Mouse (Mus musculus) limb, embryonic 11.5 days (tissue): ENCODE data around the gene Eepd1. TPM values are rescaled to one million over a fixed set of nuclear protein-coding genes. Genes with fewer than 3 reads are reported as not detected.

ENCODE experiments used
- ATAC-seq: fragments of 200-750 bp; cut with Nextera tagmentation; 2 replicates; pipeline ENCODE4 v1.8.0; 2017; ENCODE audit warnings: low read depth; ENCODE audit not compliant: insufficient number of reproducible peaks, low FRiP score, low TSS enrichment
- DNase-seq: peaks from one replicate; pipeline ENCODE4 v3.0.0-alpha.2; 2015; ENCODE audit warnings: low spot score
- H3K27ac ChIP-seq: fragments of 300-500 bp; sonication (generic); replicated peaks from 2 replicates; pipeline ENCODE4 v1.5.1; 2014; ENCODE audit warnings: low read depth, mild to moderate bottlenecking, low read length
- H3K27me3 ChIP-seq: fragments of 300-500 bp; sonication (generic); 2 replicates; pipeline ENCODE4 v1.6.1; 2014; ENCODE audit warnings: mild to moderate bottlenecking, low read length, mixed read lengths; ENCODE audit not compliant: control insufficient read depth, insufficient read depth
- H3K36me3 ChIP-seq: fragments of 300-500 bp; sonication (generic); 2 replicates; pipeline ENCODE4 v1.6.1; 2014; ENCODE audit warnings: mild to moderate bottlenecking, low read length, moderate library complexity, mixed read lengths; ENCODE audit not compliant: control insufficient read depth, insufficient read depth
- H3K4me1 ChIP-seq: fragments of 300-500 bp; sonication (generic); 2 replicates; pipeline ENCODE4 v1.6.1; 2014; ENCODE audit warnings: low read length, mixed read lengths; ENCODE audit not compliant: control insufficient read depth, insufficient read depth
- H3K4me2 ChIP-seq: fragments of 300-500 bp; sonication (generic); 2 replicates; pipeline ENCODE4 v1.6.1; 2014; ENCODE audit warnings: low read depth, mild to moderate bottlenecking, moderate library complexity; ENCODE audit not compliant: severe bottlenecking
- H3K4me3 ChIP-seq: fragments of 300-500 bp; sonication (generic); 2 replicates; pipeline ENCODE4 v1.5.1; 2014; ENCODE audit warnings: low read depth, low read length
- H3K9ac ChIP-seq: fragments of 300-500 bp; sonication (generic); 2 replicates; pipeline ENCODE4 v1.6.1; 2014; ENCODE audit warnings: mild to moderate bottlenecking, low read length
- H3K9me3 ChIP-seq: fragments of 300-500 bp; sonication (generic); 2 replicates; pipeline ENCODE4 v1.6.1; 2016; ENCODE audit warnings: low read length; ENCODE audit not compliant: control insufficient read depth
- WGBS: fragments of 180-500 bp; shearing (Covaris S2); extraction: QIAGEN DNeasy Blood & Tissue Kit; methylation state at CpG from one replicate; pipeline ENCODE4 v1.1.7; 2014; 5-methylcytosine and 5-hydroxymethylcytosine counted together
- polyA plus RNA-seq: library from polyadenylated mRNA; unstranded; fragments of >200 nt; fragmentation: Nextera tagmentation; extraction: Ambion mirVana; gene quantifications from 2 replicates; pipeline ENCODE4 v1.2.1, GENCODE M21; 2014

The Eepd1 gene
- polyA plus RNA-seq, 1 experiment from 2014 or later = 21.8 TPM

DNA sequence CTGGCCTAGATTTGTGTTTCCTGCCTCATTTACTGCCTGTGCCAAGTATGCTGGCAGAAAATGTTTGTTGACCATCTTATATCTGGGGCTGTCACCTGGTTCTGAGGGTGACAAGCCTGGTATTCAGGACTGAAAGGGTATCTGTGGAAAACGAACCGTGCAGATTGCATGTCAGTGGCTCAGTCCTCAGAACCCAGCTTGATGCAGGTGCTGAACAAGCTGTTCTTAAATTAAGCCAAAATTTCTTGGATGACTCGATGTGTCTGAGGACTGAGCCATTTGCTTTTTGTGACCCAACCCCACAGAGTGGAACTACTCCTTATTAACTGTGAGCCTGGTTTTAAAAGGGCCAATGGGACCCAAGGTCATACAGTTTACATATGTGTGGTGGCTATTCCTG, 32.2 kb downstream of the Eepd1 start:
- no peak overlapping the region for H3K9ac ChIP-seq
- H3K27ac ChIP-seq = no peak overlapping the region
- H3K36me3 ChIP-seq = no peaks in the 10 kb centered on the region
- peaks cover 3% of the 10 kb centered on the region; the same call in 1 of the 2 replicates for H3K4me1 ChIP-seq
- 90% methylated on average over 3 of the region's 3 CpGs for WGBS
- no peak overlapping the region for H3K4me2 ChIP-seq
- no peaks in the 10 kb centered on the region for H3K9me3 ChIP-seq
- no peak for DNase-seq
- ATAC-seq = no peak
- no peaks in the 10 kb centered on the region for H3K27me3 ChIP-seq
- no peak overlapping the region for H3K4me3 ChIP-seq

DNA sequence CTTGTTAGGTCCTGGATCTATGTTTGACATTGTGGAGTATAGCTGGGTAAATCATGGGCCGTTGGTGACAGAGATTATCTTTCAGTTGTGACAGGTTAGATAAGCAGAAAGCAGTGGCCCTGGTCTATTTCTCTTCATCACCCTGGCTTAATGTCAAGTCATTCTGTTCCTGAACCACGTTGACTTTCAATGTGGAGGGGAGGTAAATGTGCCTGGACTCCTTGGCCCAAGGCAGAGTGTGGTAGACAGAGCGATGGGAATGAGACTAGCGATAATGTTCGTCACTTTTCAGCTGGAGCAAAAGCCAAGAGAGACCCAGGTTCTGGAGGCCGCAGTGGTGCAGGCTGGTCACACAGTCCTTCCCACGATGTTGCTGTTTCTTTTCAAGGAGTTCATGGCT, 35.3 kb downstream of the Eepd1 start:
- 74% methylated on average over 7 of the region's 7 CpGs for WGBS
- Histone ChIP-seq H3K4me1 (peaks cover 6% of the 10 kb centered on the region; the same call in 1 of the 2 replicates), H3K9me3 (no peaks in the 10 kb centered on the region), H3K27ac (no peak overlapping the region), H3K9ac (no peak overlapping the region), H3K4me2 (no peak overlapping the region), H3K36me3 (no peaks in the 10 kb centered on the region), H3K27me3 (no peaks in the 10 kb centered on the region), H3K4me3 (no peak overlapping the region)
- ATAC-seq = no peak
- DNase-seq = no peak

DNA sequence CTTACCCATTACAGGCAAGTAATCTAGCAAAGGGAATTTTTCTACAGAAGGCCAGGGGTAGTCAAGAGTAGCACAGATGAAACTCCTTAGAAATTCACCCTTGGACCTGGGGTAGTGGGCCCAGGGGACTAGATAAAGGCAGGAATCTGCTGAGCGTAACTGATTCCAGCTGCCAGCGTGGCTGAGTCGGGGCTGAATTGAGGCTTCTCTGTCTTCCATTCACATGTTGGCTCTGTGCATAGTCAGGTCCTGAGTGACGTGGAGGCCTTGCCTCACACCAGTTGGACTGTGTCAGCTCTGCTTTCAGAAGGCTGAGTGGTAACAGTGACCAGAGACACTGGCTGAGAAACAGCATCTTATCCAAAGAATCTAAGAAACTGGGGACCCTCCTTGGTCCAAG, 36.6 kb downstream of the Eepd1 start:
- WGBS = 31% methylated on average over 4 of the region's 4 CpGs
- no peaks in the 10 kb centered on the region for H3K36me3 ChIP-seq
- ATAC-seq (no peak), DNase-seq (no peak)
- H3K9ac ChIP-seq = no peak overlapping the region
- peaks cover 6% of the 10 kb centered on the region; the same call in 1 of the 2 replicates for H3K4me1 ChIP-seq
- H3K4me2 ChIP-seq = no peak overlapping the region
- H3K9me3 ChIP-seq = no peaks in the 10 kb centered on the region
- no peaks in the 10 kb centered on the region for H3K27me3 ChIP-seq
- H3K27ac ChIP-seq = no peak overlapping the region
- H3K4me3 ChIP-seq = no peak overlapping the region

DNA sequence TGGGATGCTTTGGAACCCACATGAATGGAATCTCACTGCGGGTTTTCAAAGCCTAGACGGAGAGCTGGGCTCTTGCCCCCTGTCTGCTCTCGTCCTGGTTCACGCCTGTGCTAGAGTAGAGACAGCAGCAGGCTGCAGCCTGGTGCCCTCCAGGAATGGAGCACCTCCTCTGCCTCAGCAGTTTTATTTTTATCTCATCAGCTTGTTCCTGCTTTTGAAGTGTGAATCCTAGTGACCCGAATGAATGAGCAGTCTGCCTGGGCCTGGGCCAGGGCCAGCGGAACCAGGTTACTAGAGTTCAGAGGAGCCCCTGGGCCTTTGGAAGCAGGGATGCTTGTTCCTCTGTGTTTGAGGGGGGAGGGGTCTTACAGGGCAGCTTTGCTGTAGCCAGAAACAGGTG, 37.8 kb downstream of the Eepd1 start:
- WGBS = 51% methylated on average over 6 of the region's 6 CpGs
- no peak for ATAC-seq
- Histone ChIP-seq H3K27ac (no peak overlapping the region), H3K4me2 (no peak overlapping the region), H3K9ac (no peak overlapping the region), H3K27me3 (no peaks in the 10 kb centered on the region), H3K4me1 (peaks cover 6% of the 10 kb centered on the region; the same call in 1 of the 2 replicates), H3K4me3 (no peak overlapping the region), H3K9me3 (no peaks in the 10 kb centered on the region), H3K36me3 (no peaks in the 10 kb centered on the region)
- no peak for DNase-seq

DNA sequence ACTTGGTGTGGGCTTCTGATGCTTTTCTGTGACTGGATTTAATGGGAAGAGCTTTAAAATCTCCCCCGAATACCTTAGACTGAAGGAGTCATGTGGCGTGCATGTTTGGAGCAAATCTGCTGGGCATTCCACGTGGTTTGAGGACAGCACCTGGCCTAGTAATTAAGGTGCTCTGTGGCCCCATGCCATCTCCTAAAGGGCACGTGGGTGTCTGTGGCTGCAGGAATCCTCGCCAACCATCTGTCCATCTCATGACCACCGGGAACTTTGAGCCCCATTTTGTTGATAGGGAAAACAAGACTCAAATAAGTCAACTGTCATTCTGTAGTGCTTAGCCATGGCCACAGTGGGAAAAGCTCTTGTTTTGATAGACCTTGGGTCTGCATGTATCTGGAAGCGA, 39.5 kb downstream of the Eepd1 start:
- WGBS = 88% methylated on average over 7 of the region's 7 CpGs
- Histone ChIP-seq H3K9ac (no peak overlapping the region), H3K36me3 (no peaks in the 10 kb centered on the region), H3K4me2 (no peak overlapping the region), H3K4me3 (no peak overlapping the region), H3K27me3 (no peaks in the 10 kb centered on the region), H3K27ac (no peak overlapping the region), H3K4me1 (peaks cover 6% of the 10 kb centered on the region; the same call in 1 of the 2 replicates), H3K9me3 (no peaks in the 10 kb centered on the region)
- ATAC-seq (no peak), DNase-seq (no peak)

DNA sequence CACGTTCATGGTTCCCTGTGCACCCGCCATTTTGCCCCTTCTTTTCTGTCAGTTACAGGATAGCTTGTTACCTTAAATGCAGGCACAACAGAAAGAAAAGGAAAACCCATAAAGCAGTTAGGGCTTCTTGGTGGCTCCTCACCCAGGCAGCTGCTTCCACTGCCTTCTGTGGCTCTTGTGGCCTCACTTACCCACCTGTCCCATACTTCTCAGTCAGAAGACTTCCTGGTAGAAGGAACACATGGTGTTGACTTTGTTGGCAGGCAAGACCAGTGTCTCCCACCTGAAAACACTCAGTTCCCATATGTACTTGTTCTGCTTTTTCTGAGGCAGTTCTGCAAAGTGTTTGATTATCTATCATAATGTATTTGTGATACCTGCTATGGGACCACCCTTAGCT, 40.5 kb downstream of the Eepd1 start:
- Histone ChIP-seq H3K4me1 (peaks cover 13% of the 10 kb centered on the region; the same call in 1 of the 2 replicates), H3K4me3 (no peak overlapping the region), H3K27me3 (no peaks in the 10 kb centered on the region), H3K36me3 (no peaks in the 10 kb centered on the region), H3K4me2 (no peak overlapping the region), H3K27ac (no peak overlapping the region), H3K9ac (no peak overlapping the region), H3K9me3 (no peaks in the 10 kb centered on the region)
- no peak for DNase-seq
- ATAC-seq = no peak
- WGBS = 95% methylated on average over 2 of the region's 2 CpGs

DNA sequence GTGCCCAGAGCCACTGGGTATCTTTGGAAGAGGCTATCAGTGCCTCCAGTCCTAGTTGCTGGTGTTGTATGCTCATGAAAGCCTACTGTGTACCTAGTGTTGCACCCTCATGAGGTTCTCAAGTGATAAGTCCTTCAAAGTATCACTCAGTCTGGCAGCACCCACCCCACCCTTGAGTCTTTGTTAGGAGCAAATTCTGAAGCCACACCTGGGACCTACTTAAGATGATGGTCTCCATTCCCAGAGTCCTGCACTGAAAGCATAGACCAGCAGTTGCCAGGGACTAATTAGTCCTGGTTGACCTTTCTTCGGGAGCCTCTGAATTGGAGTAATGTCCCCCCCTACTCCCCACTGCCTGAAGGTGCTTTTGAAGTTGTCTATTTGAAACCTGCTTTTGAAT, 45.2 kb downstream of the Eepd1 start:
- H3K9me3 ChIP-seq = no peaks in the 10 kb centered on the region
- no peaks in the 10 kb centered on the region for H3K27me3 ChIP-seq
- H3K4me1 ChIP-seq = peaks cover 13% of the 10 kb centered on the region
- no peaks in the 10 kb centered on the region for H3K36me3 ChIP-seq
- H3K9ac ChIP-seq = no peak overlapping the region
- no peak overlapping the region for H3K4me3 ChIP-seq
- WGBS = 10% methylated on average over 1 of the region's 1 CpGs
- peak overlapping the region; percentile 82 for H3K27ac ChIP-seq
- DNase-seq = no peak
- ATAC-seq = no peak
- H3K4me2 ChIP-seq = no peak overlapping the region

DNA sequence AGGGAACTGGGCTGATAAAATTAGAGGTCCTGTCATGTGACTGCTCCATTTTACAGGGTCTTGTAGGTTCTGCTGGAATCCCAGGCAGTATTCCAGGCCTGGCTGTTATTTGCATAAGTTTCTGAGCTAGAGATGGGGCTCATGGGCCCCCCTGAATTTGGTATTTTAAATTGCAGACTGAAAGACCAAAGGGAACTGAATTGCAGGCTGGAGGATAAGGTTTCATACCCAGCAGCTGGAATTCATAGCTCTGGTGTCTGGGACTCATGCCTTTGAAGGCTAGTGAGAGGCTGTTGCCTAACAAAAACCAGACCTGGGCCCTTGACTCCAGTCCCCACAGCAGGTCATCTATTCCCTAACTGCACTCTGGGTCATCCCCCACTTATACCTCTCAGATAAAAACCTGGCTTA, 45.6 kb downstream of the Eepd1 start:
- H3K27me3 ChIP-seq = no peaks in the 10 kb centered on the region
- no peaks in the 10 kb centered on the region for H3K9me3 ChIP-seq
- no peak overlapping the region for H3K4me2 ChIP-seq
- no peak overlapping the region for H3K4me3 ChIP-seq
- peak; percentile 91 for ATAC-seq
- H3K9ac ChIP-seq = no peak overlapping the region
- peaks cover 13% of the 10 kb centered on the region for H3K4me1 ChIP-seq
- H3K36me3 ChIP-seq = no peaks in the 10 kb centered on the region
- DNase-seq = peak; percentile 85
- H3K27ac ChIP-seq = peak overlapping the region; percentile 84

DNA sequence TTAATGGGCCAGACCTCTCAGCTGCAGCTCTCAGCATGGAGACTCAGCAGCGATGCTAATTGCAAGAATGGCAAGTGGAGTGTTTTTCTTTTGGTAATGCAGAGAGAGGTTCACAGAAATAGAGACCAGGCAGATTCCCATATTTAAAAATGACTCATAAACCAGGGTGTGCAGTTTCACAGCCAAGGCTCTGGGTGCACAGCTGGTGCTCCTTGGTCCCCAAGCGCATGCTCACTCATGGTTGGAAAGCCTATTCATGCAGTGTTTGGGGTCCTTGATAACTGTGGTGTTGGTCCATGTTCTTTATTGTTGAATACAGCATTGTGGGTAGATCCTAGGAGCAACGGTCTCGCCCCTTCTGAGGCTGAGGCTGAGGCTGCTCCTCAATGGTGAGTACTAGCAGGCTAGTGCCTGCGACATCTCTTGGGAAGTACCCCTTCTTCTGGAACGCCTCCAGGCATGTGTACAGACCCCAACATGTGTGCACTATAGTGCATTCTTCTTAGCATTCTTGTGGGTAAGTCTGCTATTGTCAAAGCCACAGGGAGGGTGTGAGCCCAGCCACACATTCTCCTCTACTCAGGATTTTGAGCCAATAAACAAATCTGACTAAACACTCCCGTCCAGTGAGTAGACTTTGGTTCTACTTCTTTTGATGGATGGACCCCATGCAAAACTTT, 46.2 kb downstream of the Eepd1 start:
- DNase-seq (no peak), ATAC-seq (peak; percentile 49)
- WGBS = 32% methylated on average over 7 of the region's 7 CpGs
- Histone ChIP-seq H3K9ac (no peak overlapping the region), H3K27me3 (no peaks in the 10 kb centered on the region), H3K4me3 (no peak overlapping the region), H3K36me3 (no peaks in the 10 kb centered on the region), H3K4me1 (peaks cover 13% of the 10 kb centered on the region), H3K27ac (peak overlapping the region; percentile 84), H3K9me3 (no peaks in the 10 kb centered on the region), H3K4me2 (no peak overlapping the region)
